9 mouse cellular contexts compared by ENCODE assay signal in the genomic region with DNA sequence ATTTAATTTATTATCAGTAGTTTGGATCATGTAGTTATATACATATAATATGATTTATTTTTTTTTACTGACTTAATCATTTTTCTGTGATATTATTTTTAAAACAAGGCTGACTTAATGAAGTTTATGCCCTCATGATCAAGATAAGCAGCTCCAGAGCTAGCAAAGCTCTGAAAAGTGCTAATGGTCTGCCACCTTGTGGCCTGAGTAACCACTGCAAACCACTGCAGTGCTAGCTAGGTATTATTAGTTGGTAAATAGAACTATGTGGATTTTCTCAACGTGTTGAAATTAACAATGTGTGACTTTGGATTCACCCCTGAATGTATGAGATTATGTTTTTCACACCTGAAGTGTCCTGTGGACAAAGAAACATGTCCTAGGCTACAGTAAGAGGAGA. TPM values are rescaled to one million over a fixed set of nuclear protein-coding genes. Genes with fewer than 3 reads are reported as not detected.
DNase-seq lines count a peak whose midpoint lies in the region; ATAC-seq and TF ChIP-seq lines count a peak whose summit lies in the region.
"Had no signal": no experiment of that assay in that cellular context is flagged by ENCODE, and none has a peak within 500 bp of the region (broad histone marks: within the 10 kb centered on the region; RNA-seq: fewer than 3 reads in every experiment).

No protein-coding gene starts in this region.

- TF ChIP-seq POLR2A in lung, adult 2 months (IDR thresholded peaks at IDR 0.05; ENCODE audit: borderline replicate concordance, extremely low read depth, low read depth, low read length): no peak

- peak; percentile 53 for TF ChIP-seq CTCF in lung, adult 2 months (IDR thresholded peaks at IDR 0.05; ENCODE audit: insufficient read depth, low read length)

- no peak overlapping the region for H3K4me3 ChIP-seq in lung, adult 2 months (replicated peaks; ENCODE audit: extremely low read depth, low read depth, low read length)

- no peaks in the 10 kb centered on the region for H3K4me1 ChIP-seq in lung, adult 2 months (ENCODE audit: control insufficient read depth, insufficient read depth, low read length)

- no peak for ATAC-seq in CD4-positive, CD25-positive, alpha-beta regulatory T cell, adult 4 months

- DNase-seq in heart, adult 8-10 months (ENCODE audit: low spot score): peak; percentile 44
- no peak for DNase-seq in heart, adult 11 months
- DNase-seq in adrenal gland, postnatal 10 days: peak; percentile 69
- DNase-seq in frontal cortex, postnatal 25 days (ENCODE audit: low spot score in 2 of 2): peak; percentile 31 to 37
- peak; percentile 64 for DNase-seq in kidney, postnatal 14 days
- DNase-seq in lung, adult 2 months: peak; percentile 46
- DNase-seq in right cerebral cortex, adult 18-20 months: peak; percentile 35

- WGBS in lung, adult 2 months: 2% methylated on average over 1 of the region's 1 CpGs

RNA-seq across cellular contexts. Expression of gene Mroh9, which starts 15.0 kb away (rescaled TPM):
- total RNA-seq in heart, adult 8-10 months (2022): not detected
- total RNA-seq in adrenal gland, postnatal 10 days (2021): not detected
- not detected in 2 replicates for polyA plus RNA-seq in lung, adult 2 months (2012; rRNA removed)
- polyA plus RNA-seq in CD4-positive, CD25-positive, alpha-beta regulatory T cell, adult 4 months (2017; shearing (Covaris generic)): not detected
- polyA plus RNA-seq: intestine, embryonic 14.5 days had no signal
